Mouse (Mus musculus) embryonic facial prominence, embryonic 14.5 days (tissue): ENCODE data around the gene Ankrd49. TPM values are rescaled to one million over a fixed set of nuclear protein-coding genes. Genes with fewer than 3 reads are reported as not detected.

Source experiments
- ATAC-seq: fragments of 200-750 bp; cut with Nextera tagmentation; 2 replicates; pipeline ENCODE4 v1.8.0; 2017; ENCODE audit warnings: low read depth, moderate number of reproducible peaks, moderate TSS enrichment
- DNase-seq: peaks from one replicate; pipeline ENCODE4 v3.0.0-alpha.2; 2015; ENCODE audit warnings: low spot score
- H3K27ac ChIP-seq: fragments of 300-500 bp; sonication (generic); replicated peaks from 2 replicates; pipeline ENCODE4 v1.5.1; 2014; ENCODE audit warnings: low read depth, mild to moderate bottlenecking, low read length, moderate library complexity
- H3K27me3 ChIP-seq: fragments of 300-500 bp; sonication (generic); replicated peaks from 2 replicates; pipeline ENCODE4 v1.6.1; 2014; ENCODE audit warnings: low read length; ENCODE audit not compliant: control insufficient read depth, insufficient read depth
- H3K36me3 ChIP-seq: fragments of 300-500 bp; sonication (generic); 2 replicates; pipeline ENCODE4 v1.6.1; 2014; ENCODE audit warnings: low read length, mixed read lengths; ENCODE audit not compliant: control insufficient read depth, insufficient read depth
- H3K4me1 ChIP-seq: fragments of 300-500 bp; sonication (generic); 2 replicates; pipeline ENCODE4 v1.6.1; 2014; ENCODE audit warnings: antibody characterized with exemption, low read length; ENCODE audit not compliant: control insufficient read depth, insufficient read depth
- H3K4me2 ChIP-seq: fragments of 300-500 bp; sonication (generic); 2 replicates; pipeline ENCODE4 v1.6.1; 2014; ENCODE audit warnings: low read depth, mild to moderate bottlenecking, low read length, moderate library complexity, mixed read lengths
- H3K4me3 ChIP-seq: fragments of 300-500 bp; sonication (generic); 2 replicates; pipeline ENCODE4 v1.5.1; 2014; ENCODE audit warnings: low read depth, mild to moderate bottlenecking, low read length
- H3K9ac ChIP-seq: fragments of 300-500 bp; sonication (generic); 2 replicates; pipeline ENCODE4 v1.6.1; 2014; ENCODE audit warnings: low read depth, mild to moderate bottlenecking, low read length, moderate library complexity, mixed read lengths
- H3K9me3 ChIP-seq: fragments of 300-500 bp; sonication (generic); 2 replicates; pipeline ENCODE4 v1.6.1; 2016; ENCODE audit warnings: low read length; ENCODE audit not compliant: control insufficient read depth
- WGBS: fragments of 180-500 bp; shearing (Covaris S2); extraction: QIAGEN DNeasy Blood & Tissue Kit; methylation state at CpG from one replicate; pipeline ENCODE4 v1.1.7; 2014; 5-methylcytosine and 5-hydroxymethylcytosine counted together
- polyA plus RNA-seq: library from polyadenylated mRNA; unstranded; fragments of >200 nt; fragmentation: Nextera tagmentation; extraction: Ambion mirVana; gene quantifications from 2 replicates; pipeline ENCODE4 v1.2.1, GENCODE M21; 2014

Ankrd49 gene
- polyA plus RNA-seq, 1 experiment from 2014 or later = 42.3 TPM

DNA sequence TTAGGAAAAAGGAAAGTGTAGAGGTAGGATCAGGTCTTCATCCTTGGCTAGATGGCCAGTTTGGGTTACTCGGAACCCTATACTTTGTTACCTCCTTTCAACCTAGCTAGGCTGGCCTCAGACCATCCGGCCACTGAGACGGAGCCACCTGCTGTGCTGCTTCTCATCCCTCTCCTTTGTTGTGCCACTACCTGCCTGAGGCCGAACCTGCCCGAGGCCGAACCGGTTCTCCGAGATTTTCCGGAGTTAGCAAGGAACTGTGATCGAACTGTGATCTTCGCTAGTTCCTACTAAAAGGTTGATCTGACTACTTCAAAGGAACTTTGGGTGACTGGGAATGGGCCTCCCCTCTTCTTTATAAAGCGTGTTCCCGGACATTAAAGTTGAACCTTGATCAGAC is 6.3 kb downstream of the Ankrd49 start:
- ATAC-seq (no peak), DNase-seq (no peak)
- H3K4me3 ChIP-seq = no peak overlapping the region
- H3K9me3 ChIP-seq = no peaks in the 10 kb centered on the region
- peaks cover 27% of the 10 kb centered on the region for H3K36me3 ChIP-seq
- no peak overlapping the region for H3K9ac ChIP-seq
- H3K27me3 ChIP-seq = no peaks in the 10 kb centered on the region
- no peak overlapping the region for H3K27ac ChIP-seq
- no peak overlapping the region for H3K4me2 ChIP-seq
- 38% methylated on average over 13 of the region's 13 CpGs for WGBS
- H3K4me1 ChIP-seq = no peaks in the 10 kb centered on the region

DNA sequence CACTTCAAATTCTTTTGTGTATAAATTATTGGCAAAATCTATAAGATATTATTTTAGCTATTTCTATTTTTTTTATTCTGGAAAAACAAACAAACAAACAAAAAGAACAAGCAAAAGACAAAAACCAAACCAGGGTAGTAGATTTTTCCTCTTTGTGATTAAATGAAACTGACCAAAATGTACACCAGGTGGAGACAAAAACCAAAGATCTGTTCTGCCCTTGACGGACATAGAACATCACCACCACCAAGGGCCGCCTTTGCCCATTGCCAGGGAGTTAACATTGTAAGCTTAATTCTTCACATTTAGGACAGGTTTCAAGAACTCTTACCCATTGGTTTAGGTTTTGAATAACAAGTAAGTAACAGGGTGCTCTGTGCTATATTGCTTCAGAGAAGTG is 10.8 kb downstream of the Ankrd49 start:
- WGBS = 47% methylated on average over 2 of the region's 2 CpGs
- no peak overlapping the region for H3K4me2 ChIP-seq
- no peak overlapping the region for H3K9ac ChIP-seq
- no peaks in the 10 kb centered on the region for H3K9me3 ChIP-seq
- H3K27ac ChIP-seq = no peak overlapping the region
- H3K27me3 ChIP-seq = no peaks in the 10 kb centered on the region
- DNase-seq (no peak), ATAC-seq (no peak)
- no peak overlapping the region for H3K4me3 ChIP-seq
- H3K36me3 ChIP-seq = no peaks in the 10 kb centered on the region
- H3K4me1 ChIP-seq = peaks cover 5% of the 10 kb centered on the region; the same call in 1 of the 2 replicates

DNA sequence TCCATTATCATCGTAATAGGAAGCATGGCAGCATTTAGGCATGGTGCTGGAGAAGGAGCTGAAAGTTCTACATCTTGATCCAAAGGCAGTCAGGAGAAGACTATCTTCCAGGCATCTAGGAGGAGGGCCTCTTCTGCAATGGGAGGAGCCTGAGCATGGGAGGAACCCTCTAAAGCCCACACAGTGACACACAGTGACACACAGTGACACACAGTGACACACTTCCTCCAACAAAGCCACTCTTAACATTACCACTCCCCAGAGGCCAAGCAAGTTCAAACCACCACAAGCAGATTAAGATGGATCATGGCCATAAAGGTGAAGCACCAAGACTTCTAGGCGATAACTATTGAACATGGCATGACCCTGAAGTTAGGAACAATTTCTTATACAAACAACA is 12.6 kb downstream of the Ankrd49 start:
- DNase-seq (no peak), ATAC-seq (no peak)
- Histone ChIP-seq H3K9ac (no peak overlapping the region), H3K4me1 (peaks cover 5% of the 10 kb centered on the region; the same call in 1 of the 2 replicates), H3K4me3 (no peak overlapping the region), H3K36me3 (no peaks in the 10 kb centered on the region), H3K27me3 (no peaks in the 10 kb centered on the region), H3K4me2 (no peak overlapping the region), H3K27ac (no peak overlapping the region), H3K9me3 (no peaks in the 10 kb centered on the region)
- 93% methylated on average over 2 of the region's 2 CpGs for WGBS

DNA sequence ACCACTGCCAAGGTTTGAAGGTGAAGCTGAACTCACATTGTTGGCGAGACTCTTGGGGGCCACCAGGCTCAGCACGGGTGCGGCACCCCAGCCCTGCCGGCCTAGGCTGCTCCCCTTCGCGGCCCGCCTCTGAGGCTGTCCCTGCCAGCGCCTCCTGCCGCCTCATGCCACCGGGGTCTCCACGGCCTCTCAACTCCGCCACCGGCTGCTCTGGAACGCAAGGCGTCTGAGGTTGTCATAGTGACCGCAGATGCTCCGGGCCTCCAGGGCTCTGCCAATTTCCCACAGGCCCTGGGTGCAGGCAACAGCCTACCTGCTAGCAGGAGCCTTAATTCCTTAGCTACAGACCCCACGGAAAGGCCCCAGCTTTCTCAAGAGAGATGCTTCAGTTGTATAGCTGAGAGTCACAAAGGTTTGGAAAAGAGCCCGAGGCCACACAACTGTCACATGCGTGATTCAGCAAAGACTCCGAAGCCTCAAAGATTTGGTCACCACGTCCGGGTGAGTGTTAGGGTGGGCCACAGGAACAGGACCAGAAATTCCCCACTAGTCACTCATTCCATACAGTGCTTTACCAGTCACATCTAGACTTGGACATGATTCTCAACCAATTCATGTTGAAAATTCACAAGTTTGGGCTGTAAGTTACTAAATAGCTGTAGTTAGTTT is 13.7 kb downstream of the Ankrd49 start, which contains the start of gene 1700012B09Rik:
Gene 1700012B09Rik (minus strand): TSS at position 228 of the 669 bp plus-strand sequence.
- no peak within 1 kb of the TSS for H3K9ac ChIP-seq
- peak; percentile 77 for ATAC-seq

GRCm38 (mm10) chr9:14769811-14770210 is 14.8 kb downstream of the Ankrd49 start:
- Histone ChIP-seq H3K27ac (no peak overlapping the region), H3K4me2 (no peak overlapping the region), H3K4me3 (no peak overlapping the region), H3K4me1 (peaks cover 5% of the 10 kb centered on the region; the same call in 1 of the 2 replicates), H3K9me3 (no peaks in the 10 kb centered on the region), H3K9ac (no peak overlapping the region), H3K27me3 (no peaks in the 10 kb centered on the region), H3K36me3 (no peaks in the 10 kb centered on the region)
- peak; percentile 53 for DNase-seq
- 0 out of 2 replicates have a peak, but pooled peaks have one; percentile 59 for ATAC-seq
- 28% methylated on average over 4 of the region's 6 CpGs for WGBS

More for the DNA sequence above, 13.7 kb downstream of the Ankrd49 start, which contains the start of gene 1700012B09Rik:
- WGBS = 19% methylated on average over 23 of the region's 23 CpGs
- Histone ChIP-seq H3K4me2 (peak within 1 kb of the TSS; percentile 8), H3K27me3 (no peaks in the 10 kb centered on the region), H3K36me3 (no peaks in the 10 kb centered on the region), H3K4me3 (no peak within 1 kb of the TSS), H3K27ac (no peak within 1 kb of the TSS), H3K4me1 (peaks cover 5% of the 10 kb centered on the region; the same call in 1 of the 2 replicates), H3K9me3 (no peaks in the 10 kb centered on the region)
- DNase-seq = peak; percentile 34

DNA sequence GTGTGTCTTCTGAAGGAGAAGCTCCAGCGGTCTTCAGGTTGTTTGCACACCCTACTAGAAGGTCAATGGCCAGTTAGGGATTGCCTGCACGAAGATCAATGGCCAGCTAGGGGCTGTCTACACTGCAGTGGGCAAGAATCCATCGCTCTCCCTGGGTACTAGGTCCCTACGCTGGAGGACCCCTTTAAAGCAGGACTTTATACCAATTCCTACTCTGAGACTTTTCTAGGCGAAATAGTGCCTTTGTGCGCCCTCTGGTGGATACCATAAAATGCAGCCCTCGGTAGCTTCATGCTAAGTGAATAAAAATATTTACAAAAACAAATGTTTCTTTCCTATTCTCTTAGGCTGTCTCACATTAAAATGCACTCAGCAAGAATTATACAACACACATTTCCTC is 19.9 kb downstream of the Ankrd49 start:
- H3K36me3 ChIP-seq = no peaks in the 10 kb centered on the region
- ATAC-seq (peak; percentile 39; the same call in 1 of the 2 replicates), DNase-seq (peak; percentile 52)
- no peaks in the 10 kb centered on the region for H3K27me3 ChIP-seq
- WGBS = 22% methylated on average over 7 of the region's 7 CpGs
- no peaks in the 10 kb centered on the region for H3K4me1 ChIP-seq
- H3K4me3 ChIP-seq = no peak overlapping the region
- H3K9me3 ChIP-seq = no peaks in the 10 kb centered on the region
- no peak overlapping the region for H3K4me2 ChIP-seq
- H3K27ac ChIP-seq = no peak overlapping the region
- H3K9ac ChIP-seq = no peak overlapping the region

DNA sequence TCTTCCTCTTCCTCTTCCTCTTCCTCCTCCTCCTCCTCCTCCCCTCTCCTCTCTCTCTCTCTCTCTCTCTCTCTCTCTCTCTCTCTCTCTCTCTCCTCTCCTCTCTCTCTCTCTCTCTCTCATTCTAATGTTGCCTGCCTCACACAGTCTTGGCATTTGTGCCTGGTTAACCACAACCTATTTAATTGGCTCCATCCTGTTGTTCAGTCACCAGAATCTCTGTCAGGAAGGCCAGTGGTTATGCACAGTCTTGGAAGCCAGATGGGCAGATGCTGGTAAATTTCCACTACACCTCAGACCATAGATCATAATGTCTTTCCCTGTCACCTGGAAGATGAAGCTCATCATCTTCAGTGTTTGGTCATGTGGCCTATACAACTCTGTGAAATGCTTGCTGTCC is 25.4 kb downstream of the Ankrd49 start:
- Histone ChIP-seq H3K27ac (no peak overlapping the region), H3K27me3 (no peaks in the 10 kb centered on the region), H3K4me3 (no peak overlapping the region), H3K9me3 (no peaks in the 10 kb centered on the region), H3K9ac (no peak overlapping the region), H3K4me2 (no peak overlapping the region), H3K36me3 (no peaks in the 10 kb centered on the region), H3K4me1 (no peaks in the 10 kb centered on the region)
- DNase-seq (no peak), ATAC-seq (no peak)

- no peak overlapping the region for H3K4me3 ChIP-seq
- no peak overlapping the region for H3K9ac ChIP-seq
- WGBS = 71% methylated on average over 7 of the region's 7 CpGs
- H3K4me1 ChIP-seq = no peaks in the 10 kb centered on the region
- H3K27ac ChIP-seq = no peak overlapping the region
- no peak for ATAC-seq
- H3K4me2 ChIP-seq = no peak overlapping the region
- DNase-seq = no peak
- H3K27me3 ChIP-seq = no peaks in the 10 kb centered on the region
- no peaks in the 10 kb centered on the region for H3K9me3 ChIP-seq
- no peaks in the 10 kb centered on the region for H3K36me3 ChIP-seq
Observed at GRCm38 (mm10) chr9:14758590-14758989, 26.1 kb downstream of the Ankrd49 start.

DNA sequence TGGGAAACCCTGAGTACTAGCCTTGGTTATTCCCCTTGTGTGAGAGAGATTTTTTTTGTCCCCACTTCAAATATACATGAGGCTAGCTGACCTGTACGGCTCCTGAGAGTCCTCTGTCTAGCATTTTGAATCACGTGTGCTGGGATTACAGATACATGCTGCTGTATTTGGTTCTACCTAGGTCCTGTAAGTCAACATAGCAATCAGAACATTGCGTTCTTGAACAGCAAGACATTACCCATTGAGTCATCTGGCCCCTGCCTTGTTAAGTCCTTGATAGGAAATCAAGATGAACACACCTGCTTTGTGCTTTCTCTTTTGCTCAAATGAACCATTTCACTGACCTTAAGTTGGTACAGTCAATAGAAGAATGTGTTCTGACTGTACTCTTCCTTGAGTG is 30.2 kb downstream of the Ankrd49 start:
- H3K27ac ChIP-seq = no peak overlapping the region
- no peak overlapping the region for H3K9ac ChIP-seq
- no peak for DNase-seq
- H3K9me3 ChIP-seq = no peaks in the 10 kb centered on the region
- H3K4me2 ChIP-seq = no peak overlapping the region
- no peak for ATAC-seq
- no peak overlapping the region for H3K4me3 ChIP-seq
- H3K4me1 ChIP-seq = no peaks in the 10 kb centered on the region; the same call in none of the 2 replicates
- WGBS = 79% methylated on average over 3 of the region's 3 CpGs
- no peaks in the 10 kb centered on the region for H3K36me3 ChIP-seq
- peaks cover 6% of the 10 kb centered on the region; the same call in 1 of the 2 replicates for H3K27me3 ChIP-seq
